Mouse (Mus musculus): Measurements from ENCODE around the gene Psmb9. TPM values are rescaled to one million over a fixed set of nuclear protein-coding genes. Genes with fewer than 3 reads are reported as not detected.
"Not testable (repeated sequence)": the region's sequence is repeated elsewhere in the genome, so short reads cannot be mapped to it uniquely, and the experiment has no call there.

Gene Psmb9
- polyA plus RNA-seq, 1 experiment from 2014 or later = 1.5 TPM

- Histone ChIP-seq H3K27me3 (no peaks in the 10 kb centered on the region), H3K9ac (replicated peaks) (no peak overlapping the region), H3K9me3 (peaks cover 13% of the 10 kb centered on the region; the same call in 1 of the 2 replicates), H3K4me3 (replicated peaks) (no peak overlapping the region), H3K4me1 (replicated peaks) (no peaks in the 10 kb centered on the region), H3K4me2 (replicated peaks) (no peak overlapping the region), H3K36me3 (no peaks in the 10 kb centered on the region), H3K27ac (no peak overlapping the region)
- 64% methylated on average over 1 of the region's 1 CpGs for WGBS
- no peak for ATAC-seq
Measured at GRCm38 (mm10) chr17:34174075-34174474, 13.5 kb downstream of the Psmb9 start.

- H3K9me3 ChIP-seq = peaks cover 13% of the 10 kb centered on the region; the same call in 1 of the 2 replicates
- 0 out of 2 replicates have a peak, but pooled peaks cover 5% of the 10 kb centered on the region for H3K27me3 ChIP-seq
- no peak overlapping the region for H3K27ac ChIP-seq
- H3K9ac ChIP-seq (replicated peaks) = no peak overlapping the region
- ATAC-seq = no peak
- no peaks in the 10 kb centered on the region for H3K4me1 ChIP-seq (replicated peaks)
- 98% methylated on average over 5 of the region's 5 CpGs for WGBS
- no peak overlapping the region for H3K4me3 ChIP-seq (replicated peaks)
- H3K36me3 ChIP-seq = no peaks in the 10 kb centered on the region
- no peak overlapping the region for H3K4me2 ChIP-seq (replicated peaks)
Measured at GRCm38 (mm10) chr17:34172528-34172927, 15.0 kb downstream of the Psmb9 start.

- Histone ChIP-seq H3K9ac (replicated peaks) (no peak overlapping the region), H3K27me3 (0 out of 2 replicates have a peak, but pooled peaks cover 5% of the 10 kb centered on the region), H3K36me3 (no peaks in the 10 kb centered on the region), H3K27ac (no peak overlapping the region), H3K9me3 (peaks cover 7% of the 10 kb centered on the region; the same call in 1 of the 2 replicates), H3K4me2 (replicated peaks) (no peak overlapping the region), H3K4me3 (replicated peaks) (no peak overlapping the region), H3K4me1 (replicated peaks) (no peaks in the 10 kb centered on the region)
- 47% methylated on average over 13 of the region's 13 CpGs for WGBS
- no peak for ATAC-seq
Measured at GRCm38 (mm10) chr17:34170877-34171498, 16.6 kb downstream of the Psmb9 start.

GRCm38 (mm10) chr17:34170487-34170876 is 17.1 kb downstream of the Psmb9 start:
- Histone ChIP-seq H3K9ac (replicated peaks) (no peak overlapping the region), H3K9me3 (peaks cover 7% of the 10 kb centered on the region; the same call in 1 of the 2 replicates), H3K27ac (no peak overlapping the region), H3K4me1 (replicated peaks) (no peaks in the 10 kb centered on the region), H3K4me3 (replicated peaks) (no peak overlapping the region), H3K4me2 (replicated peaks) (no peak overlapping the region), H3K36me3 (no peaks in the 10 kb centered on the region), H3K27me3 (0 out of 2 replicates have a peak, but pooled peaks cover 5% of the 10 kb centered on the region)
- WGBS = 22% methylated on average over 4 of the region's 4 CpGs
- no peak for ATAC-seq

- Histone ChIP-seq H3K27me3 (0 out of 2 replicates have a peak, but pooled peaks cover 5% of the 10 kb centered on the region), H3K9ac (replicated peaks) (no peak overlapping the region), H3K9me3 (peaks cover 7% of the 10 kb centered on the region; the same call in 1 of the 2 replicates), H3K36me3 (no peaks in the 10 kb centered on the region), H3K4me3 (replicated peaks) (no peak overlapping the region), H3K4me2 (replicated peaks) (no peak overlapping the region), H3K27ac (no peak overlapping the region), H3K4me1 (replicated peaks) (no peaks in the 10 kb centered on the region)
- WGBS = 2% methylated on average over 2 of the region's 2 CpGs
- no peak for ATAC-seq
Measured at GRCm38 (mm10) chr17:34169279-34169678, 18.3 kb downstream of the Psmb9 start.

GRCm38 (mm10) chr17:34165033-34165730 is 22.4 kb downstream of the Psmb9 start:
- H3K27me3 ChIP-seq = 0 out of 2 replicates have a peak, but pooled peaks cover 5% of the 10 kb centered on the region
- WGBS = 87% methylated on average over 6 of the region's 6 CpGs
- no peak overlapping the region for H3K4me2 ChIP-seq (replicated peaks)
- no peak overlapping the region for H3K27ac ChIP-seq
- no peak overlapping the region for H3K4me3 ChIP-seq (replicated peaks)
- H3K36me3 ChIP-seq = no peaks in the 10 kb centered on the region
- no peaks in the 10 kb centered on the region for H3K9me3 ChIP-seq
- no peaks in the 10 kb centered on the region for H3K4me1 ChIP-seq (replicated peaks)
- no peak overlapping the region for H3K9ac ChIP-seq (replicated peaks)
- no peak for ATAC-seq

GRCm38 (mm10) chr17:34164202-34164895 is 23.2 kb downstream of the Psmb9 start:
- no peaks in the 10 kb centered on the region for H3K36me3 ChIP-seq
- no peak overlapping the region for H3K9ac ChIP-seq (replicated peaks)
- H3K27me3 ChIP-seq = 0 out of 2 replicates have a peak, but pooled peaks cover 5% of the 10 kb centered on the region
- no peak overlapping the region for H3K27ac ChIP-seq
- no peaks in the 10 kb centered on the region for H3K4me1 ChIP-seq (replicated peaks)
- no peak for ATAC-seq
- 42% methylated on average over 9 of the region's 9 CpGs for WGBS
- H3K4me3 ChIP-seq (replicated peaks) = no peak overlapping the region
- H3K9me3 ChIP-seq = no peaks in the 10 kb centered on the region
- H3K4me2 ChIP-seq (replicated peaks) = no peak overlapping the region

GRCm38 (mm10) chr17:34155534-34155933 is 32.0 kb downstream of the Psmb9 start:
- H3K27me3 ChIP-seq = no peaks in the 10 kb centered on the region
- WGBS = 59% methylated on average over 5 of the region's 5 CpGs
- H3K4me3 ChIP-seq (replicated peaks) = no peak overlapping the region
- H3K9me3 ChIP-seq = no peaks in the 10 kb centered on the region
- H3K4me2 ChIP-seq (replicated peaks) = no peak overlapping the region
- no peak overlapping the region for H3K9ac ChIP-seq (replicated peaks)
- no peak for ATAC-seq
- no peaks in the 10 kb centered on the region for H3K36me3 ChIP-seq
- no peak overlapping the region for H3K27ac ChIP-seq
- no peaks in the 10 kb centered on the region for H3K4me1 ChIP-seq (replicated peaks)

- Histone ChIP-seq H3K4me3 (replicated peaks) (no peak within 1 kb of the TSS), H3K9me3 (no peaks in the 10 kb centered on the region), H3K27ac (no peak within 1 kb of the TSS), H3K4me1 (replicated peaks) (no peaks in the 10 kb centered on the region), H3K4me2 (replicated peaks) (no peak within 1 kb of the TSS), H3K27me3 (no peaks in the 10 kb centered on the region), H3K36me3 (no peaks in the 10 kb centered on the region), H3K9ac (replicated peaks) (no peak within 1 kb of the TSS)
- no peak for ATAC-seq
- 64% methylated on average over 4 of the region's 4 CpGs for WGBS
Measured at GRCm38 (mm10) chr17:34152923-34153322, 34.6 kb downstream of the Psmb9 start, which contains the start of gene H2-DMb1. Gene H2-DMb1 (plus strand): TSS chr17:34153072.

- H3K27ac ChIP-seq = no peak overlapping the region
- peaks cover 6% of the 10 kb centered on the region for H3K4me1 ChIP-seq (replicated peaks)
- no peaks in the 10 kb centered on the region for H3K36me3 ChIP-seq
- no peak for ATAC-seq
- H3K9me3 ChIP-seq = no peaks in the 10 kb centered on the region
- peaks cover 20% of the 10 kb centered on the region for H3K27me3 ChIP-seq
- 67% methylated on average over 3 of the region's 3 CpGs for WGBS
- H3K4me2 ChIP-seq (replicated peaks) = no peak overlapping the region
- no peak overlapping the region for H3K4me3 ChIP-seq (replicated peaks)
- no peak overlapping the region for H3K9ac ChIP-seq (replicated peaks)
Measured at GRCm38 (mm10) chr17:34144960-34145371, 42.6 kb downstream of the Psmb9 start.

- 90% methylated on average over 4 of the region's 4 CpGs for WGBS
- H3K4me2 ChIP-seq (replicated peaks); H3K27ac ChIP-seq; ATAC-seq; H3K9ac ChIP-seq (replicated peaks); H3K36me3 ChIP-seq; H3K9me3 ChIP-seq; H3K4me3 ChIP-seq (replicated peaks): not testable (repeated sequence)
- peaks cover 28% of the 10 kb centered on the region for H3K27me3 ChIP-seq
- H3K4me1 ChIP-seq (replicated peaks) = peaks cover 13% of the 10 kb centered on the region
Measured at GRCm38 (mm10) chr17:34144221-34144620, 43.3 kb downstream of the Psmb9 start.

- 78% methylated on average over 5 of the region's 5 CpGs for WGBS
- no peaks in the 10 kb centered on the region for H3K36me3 ChIP-seq
- no peak overlapping the region for H3K9ac ChIP-seq (replicated peaks)
- peaks cover 35% of the 10 kb centered on the region for H3K27me3 ChIP-seq
- no peak overlapping the region for H3K4me3 ChIP-seq (replicated peaks)
- H3K9me3 ChIP-seq = no peaks in the 10 kb centered on the region
- H3K27ac ChIP-seq = no peak overlapping the region
- no peak for ATAC-seq
- H3K4me1 ChIP-seq (replicated peaks) = peaks cover 18% of the 10 kb centered on the region
- no peak overlapping the region for H3K4me2 ChIP-seq (replicated peaks)
Measured at GRCm38 (mm10) chr17:34143461-34143860, 44.1 kb downstream of the Psmb9 start.

Data from midbrain, embryonic 13.5 days (tissue).